Mouse (Mus musculus): ENCODE results near the gene Etv6.

DNA sequence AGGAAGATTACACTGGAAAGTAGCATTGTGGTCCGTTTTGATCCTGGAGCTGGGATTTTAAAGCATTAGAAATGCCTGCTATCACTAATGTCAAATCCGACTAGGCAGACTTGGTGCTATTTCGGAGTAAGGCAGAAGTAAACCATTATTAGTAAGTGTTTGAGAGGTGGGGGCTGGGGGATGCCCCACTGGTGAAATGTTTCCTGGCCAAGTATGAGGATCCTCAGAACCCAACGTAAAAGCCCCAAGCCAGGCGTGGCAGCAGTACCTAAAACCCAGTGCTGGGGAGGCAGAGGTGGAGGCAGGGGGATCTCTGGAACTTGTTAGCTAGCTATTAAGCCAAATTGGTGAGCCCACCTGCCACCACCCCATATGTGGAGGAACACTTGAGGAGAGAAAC lies 83.0 kb downstream of the Etv6 start:
- TF ChIP-seq CTCF (IDR thresholded peaks at IDR 0.05; ENCODE audit: borderline replicate concordance, insufficient read depth, low read length) (no peak), POLR2A (IDR thresholded peaks at IDR 0.05; ENCODE audit: low read depth, low read length) (no peak)
